Mouse (Mus musculus) subcutaneous adipose tissue, adult 2 months (tissue): ENCODE measurements around the gene Olfr1391. TPM values are rescaled to one million over a fixed set of nuclear protein-coding genes. Genes with fewer than 3 reads are reported as not detected.

ENCODE experiments used
- polyA plus RNA-seq: library from polyadenylated mRNA; depleted of rRNA; stranded (reverse); fragments of >200 nt; gene quantifications from 2 replicates; pipeline ENCODE4 v1.2.3, GENCODE M21; 2012; ENCODE audit warnings: low replicate concordance; rRNA removed

Olfr1391 gene
- not detected in 2 replicates for polyA plus RNA-seq

DNA sequence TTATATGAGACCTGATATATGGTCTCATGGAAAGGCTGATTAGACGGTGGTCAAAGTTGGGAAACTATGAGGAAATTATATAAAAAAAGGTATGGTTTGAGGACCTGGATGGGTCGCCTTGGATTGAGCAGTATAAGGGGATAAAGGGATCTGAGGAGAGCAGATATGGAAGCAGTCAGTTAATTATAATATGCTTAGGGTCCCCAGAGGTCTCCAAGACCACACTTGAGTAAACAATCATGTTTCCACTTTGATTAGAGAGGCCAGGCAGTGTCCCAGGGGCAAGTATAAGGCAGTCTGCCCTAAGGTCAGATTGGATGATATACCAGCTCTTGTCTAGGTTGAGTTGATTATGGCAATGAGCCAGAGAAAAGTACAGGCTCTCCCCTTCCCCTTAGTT lies at the start of gene Olfr1391:
Gene Olfr1391, plus strand, starts transcription at position 301 of the 400 bp plus-strand sequence.

GRCm38 (mm10) chr11:49278222-49278621 lies 44.3 kb upstream of the Olfr1391 start, which contains the start of gene Olfr1393:
TSS of gene Olfr1393 (plus strand) at chr11:49278304.

DNA sequence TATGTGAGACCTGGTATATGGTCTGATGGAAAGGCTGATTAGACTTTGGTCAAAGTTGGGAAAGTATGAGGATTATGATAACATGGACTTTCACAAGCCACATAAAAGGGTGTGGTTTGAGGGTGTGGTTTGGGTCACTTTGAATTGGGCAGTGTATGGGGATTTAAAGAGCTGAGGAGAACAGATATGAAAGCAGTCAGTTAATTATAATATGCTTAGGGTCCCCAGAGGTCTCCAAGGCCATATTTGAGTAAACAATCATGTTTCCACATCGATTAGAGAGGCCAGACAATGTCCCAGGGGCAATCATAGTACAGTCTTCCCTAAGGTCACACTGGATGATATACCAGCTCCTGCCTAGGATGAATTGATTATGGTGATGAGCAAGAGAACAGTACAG lies 37.6 kb upstream of the Olfr1391 start, which contains the start of gene Olfr1392:
Gene Olfr1392, plus strand, starts transcription at position 301 of the 400 bp plus-strand sequence.

GRCm38 (mm10) chr11:49304441-49304840 lies 18.1 kb upstream of the Olfr1391 start, which contains the start of gene Olfr10:
TSS of gene Olfr10 (plus strand) at chr11:49304741.

GRCm38 (mm10) chr11:49334888-49335287 lies 12.3 kb downstream of the Olfr1391 start, which contains the start of gene Olfr1390:
TSS of gene Olfr1390 (plus strand) at chr11:49335188.

Other genes starting within 250 kb of the Olfr1391 start
- 8.8 and 16.0 TPM in 2 replicates for gene Ifi47, start 246.2 kb upstream of the Olfr1391 start, polyA plus RNA-seq
- gene Olfr1396, start 207.9 kb upstream of the Olfr1391 start, polyA plus RNA-seq: 0.71 and 1.3 TPM in 2 replicates
- gene Olfr1395, start 180.5 kb upstream of the Olfr1391 start, polyA plus RNA-seq: 0.04 TPM in 1 of 2 replicates, not detected in the other
- gene Olfr1394, start 168.4 kb upstream of the Olfr1391 start, polyA plus RNA-seq: not detected in 2 replicates
- 21.7 and 60.9 TPM in 2 replicates for gene Btnl9, start 135.6 kb upstream of the Olfr1391 start, polyA plus RNA-seq
- 1.5 and 3.9 TPM in 2 replicates for gene Zfp62, start 119.5 kb upstream of the Olfr1391 start, polyA plus RNA-seq
- gene Mgat1, start 78.6 kb upstream of the Olfr1391 start, polyA plus RNA-seq: 159 and 174 TPM in 2 replicates
- 0.19 and 0.28 TPM in 2 replicates for gene Olfr1393, start 44.4 kb upstream of the Olfr1391 start, polyA plus RNA-seq
- gene Olfr1392, start 37.5 kb upstream of the Olfr1391 start, polyA plus RNA-seq: 0.06 and 0.17 TPM in 2 replicates
- gene Olfr10, start 18.0 kb upstream of the Olfr1391 start, polyA plus RNA-seq: not detected in 2 replicates
- not detected in 2 replicates for gene Olfr1390, start 12.4 kb downstream of the Olfr1391 start, polyA plus RNA-seq
- not detected in 2 replicates for gene Olfr1389, start 100.3 kb downstream of the Olfr1391 start, polyA plus RNA-seq
- gene Olfr1388, start 113.9 kb downstream of the Olfr1391 start, polyA plus RNA-seq: 0.50 and 2.1 TPM in 2 replicates
- not detected in 2 replicates for gene Olfr1387, start 132.6 kb downstream of the Olfr1391 start, polyA plus RNA-seq
- gene Olfr1386, start 142.3 kb downstream of the Olfr1391 start, polyA plus RNA-seq: not detected in 2 replicates
- not detected in 2 replicates for gene Olfr1385, start 166.3 kb downstream of the Olfr1391 start, polyA plus RNA-seq
- gene Olfr1384, start 184.0 kb downstream of the Olfr1391 start, polyA plus RNA-seq: not detected in 2 replicates
- gene Olfr1383, start 196.9 kb downstream of the Olfr1391 start, polyA plus RNA-seq: not detected in 2 replicates
- not detected in 2 replicates for gene Olfr1382, start 205.5 kb downstream of the Olfr1391 start, polyA plus RNA-seq
- not detected in 2 replicates for gene Olfr1381, start 220.7 kb downstream of the Olfr1391 start, polyA plus RNA-seq
- gene Olfr1380, start 234.1 kb downstream of the Olfr1391 start, polyA plus RNA-seq: not detected in 2 replicates